Mouse (Mus musculus): ENCODE measurements at regions not wholly inside any gene's neighbourhood (a gene's known extent, or its start where the extent isn't known, plus 50 kb on each side); places are given as distances from the start of the nearest gene placed in this dataset.

DNA sequence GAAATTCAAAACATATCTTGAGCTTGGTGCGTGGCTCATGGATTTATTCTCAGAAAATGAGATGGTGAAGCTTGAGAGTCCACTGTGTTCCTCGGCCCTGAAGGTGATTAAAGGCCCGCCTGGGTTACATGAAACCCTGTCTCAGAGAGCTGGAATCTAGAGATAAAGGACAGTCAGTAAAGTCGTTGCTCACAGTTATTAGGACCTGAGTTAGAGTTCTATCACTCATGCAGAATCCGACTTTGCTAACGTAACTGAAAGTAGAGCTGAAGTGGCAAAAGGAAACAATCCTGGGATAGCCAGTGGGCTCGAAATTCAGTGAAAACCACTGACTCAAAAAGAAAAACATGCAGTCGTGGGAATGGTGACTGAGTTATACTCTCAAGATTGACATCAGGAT, 198.9 kb upstream of the Sema3a start:
- DNase-seq, result no peak

DNA sequence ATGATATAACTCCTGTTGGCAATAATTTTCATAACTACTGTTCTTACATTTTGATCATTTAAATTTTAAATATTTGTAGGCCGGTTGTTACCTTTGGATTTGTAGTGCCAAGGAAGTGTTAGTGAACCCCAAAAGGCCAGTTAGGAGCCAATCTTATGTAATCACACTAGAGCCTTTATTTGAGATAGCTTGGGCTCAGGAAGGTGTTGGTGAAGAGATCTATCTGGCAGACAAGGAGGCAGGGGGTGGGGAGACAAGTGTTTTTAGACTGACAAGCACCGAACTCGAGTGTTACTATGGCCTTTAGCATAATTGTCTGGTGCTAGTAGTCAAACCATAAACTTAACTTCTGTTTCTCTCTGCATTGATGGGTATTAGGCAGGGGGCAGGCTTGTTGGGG, 198.0 kb upstream of the Sema3a start:
- no peak for DNase-seq

DNA sequence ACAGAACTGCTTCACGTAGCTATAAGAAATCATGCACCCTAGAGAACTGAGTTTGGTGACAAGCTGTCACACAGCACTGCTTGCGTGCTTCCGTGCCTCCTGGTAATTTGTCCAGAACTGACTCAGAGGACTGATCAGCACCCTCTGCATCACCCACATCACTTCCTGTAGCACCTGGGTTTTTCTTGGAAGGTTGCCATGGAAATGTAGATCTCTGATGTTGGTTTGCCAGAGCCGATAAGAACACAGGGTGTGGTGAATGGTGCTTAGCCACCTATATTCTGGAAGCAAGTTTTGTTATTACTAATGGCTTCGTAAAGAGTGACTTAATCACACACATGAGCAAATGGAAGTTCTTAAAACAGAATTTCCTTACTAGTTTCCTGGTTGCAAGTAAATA, 188.2 kb upstream of the Sema3a start:
- DNase-seq, result peak in 1 of 2 experiments; percentile 31

DNA sequence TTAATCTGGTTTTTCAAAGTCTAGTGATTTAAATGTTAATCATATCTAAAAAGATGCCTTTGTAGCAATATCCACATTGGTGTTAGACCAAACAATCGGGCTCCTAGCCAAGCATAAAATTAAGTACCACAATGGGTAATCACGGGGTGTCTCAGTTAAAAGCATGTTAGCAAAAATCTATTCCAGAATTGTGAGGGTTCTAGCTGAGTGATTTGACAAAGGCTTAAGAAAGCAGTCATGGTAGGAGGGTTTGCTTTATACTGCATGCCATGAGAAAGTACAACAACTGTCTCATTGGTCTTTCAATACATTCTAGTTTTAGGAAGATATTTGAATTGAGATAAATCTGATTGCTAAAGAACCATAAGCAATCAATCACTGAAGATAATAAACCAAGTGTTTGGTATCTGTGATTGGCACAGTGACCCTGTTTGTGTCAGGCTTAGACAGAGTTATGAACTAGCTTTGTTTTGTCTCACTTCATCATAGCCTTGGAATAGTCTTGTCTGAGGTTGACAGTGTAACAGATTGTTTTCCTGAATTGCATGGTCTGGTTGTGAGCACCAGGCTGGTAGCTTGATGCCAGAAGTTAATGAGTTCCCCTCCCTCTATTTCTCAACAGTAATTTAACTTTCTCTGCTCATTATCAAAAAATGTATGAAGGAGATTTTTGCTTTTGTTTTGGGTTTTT, 186.9 kb upstream of the Sema3a start:
- no peak for DNase-seq

DNA sequence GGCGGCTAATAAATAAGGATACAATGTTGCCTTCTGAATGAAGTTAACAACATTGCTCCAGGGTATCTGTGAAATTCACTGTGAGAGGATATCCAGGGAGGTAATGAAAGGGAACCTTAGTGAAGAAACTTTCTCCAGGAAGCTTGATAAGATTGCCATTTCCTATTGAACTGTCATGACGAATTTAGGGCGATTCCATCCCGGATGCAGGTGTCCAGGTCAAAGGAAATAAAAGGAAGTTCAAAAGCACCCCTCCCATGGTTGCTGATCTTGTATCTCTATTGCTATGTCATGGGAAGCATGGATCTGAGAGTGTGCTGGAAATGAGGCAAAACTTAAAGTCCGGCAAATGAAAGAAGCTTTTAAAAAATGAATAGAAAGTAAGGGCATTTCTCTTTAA, 180.7 kb upstream of the Sema3a start:
- DNase-seq, result peak; percentile 8 to 54

DNA sequence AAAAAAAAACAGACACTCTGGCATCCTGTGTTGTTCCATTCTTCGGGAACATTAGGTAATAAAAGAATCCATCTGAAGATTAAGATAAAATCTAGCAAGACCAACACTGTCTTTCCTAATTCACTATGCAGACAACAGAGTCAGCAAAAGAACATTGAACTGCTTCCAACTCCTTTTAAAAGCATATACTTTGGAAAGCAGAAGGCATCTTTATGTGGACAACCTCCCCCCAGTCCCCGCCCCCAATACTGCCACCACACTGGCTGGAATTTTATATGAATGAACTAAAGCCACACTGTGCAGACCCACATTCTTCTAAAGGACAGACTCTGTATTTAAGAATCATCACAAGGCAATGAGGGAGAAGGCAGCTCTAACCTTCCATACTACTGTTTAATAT, 176.7 kb upstream of the Sema3a start:
- no peak for DNase-seq

DNA sequence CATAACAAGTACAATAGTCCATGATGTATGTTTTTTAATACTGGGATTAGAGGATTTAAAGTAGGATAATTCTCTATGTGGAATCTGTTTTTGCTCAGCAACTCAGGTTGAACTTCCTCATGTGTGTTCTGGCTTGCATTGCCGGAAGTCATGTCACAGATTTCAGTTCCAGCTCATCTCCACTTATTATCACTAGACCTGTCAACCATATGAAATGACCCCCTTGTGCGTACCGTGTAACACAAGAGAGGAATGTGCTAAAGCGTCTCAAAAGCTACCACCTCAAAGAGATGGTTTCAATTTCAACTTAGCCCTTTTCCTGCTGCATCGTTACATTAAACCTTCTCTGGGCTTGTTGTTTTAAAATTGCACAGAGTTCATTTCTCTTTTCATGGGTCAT, 154.2 kb upstream of the Sema3a start:
- no peak for DNase-seq

DNA sequence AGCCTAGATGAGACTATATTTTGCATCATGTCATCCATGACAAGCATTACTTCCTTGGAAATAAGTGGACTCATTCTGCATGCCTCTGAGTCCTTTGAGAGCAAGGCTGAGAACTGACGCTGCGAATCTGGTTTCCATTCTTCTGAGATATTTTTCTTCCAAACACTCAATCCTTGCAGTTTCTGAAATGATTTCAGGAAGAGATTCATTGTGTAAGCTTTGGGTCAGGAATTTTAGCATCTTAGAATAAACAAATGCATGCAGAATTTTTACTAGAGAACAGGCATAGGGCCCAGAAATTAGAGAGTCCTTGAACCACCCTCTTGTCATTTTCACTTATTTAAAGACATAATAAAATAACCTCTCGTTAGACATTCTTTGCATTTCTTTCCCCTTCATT, 151.5 kb upstream of the Sema3a start:
- no peak for DNase-seq

DNA sequence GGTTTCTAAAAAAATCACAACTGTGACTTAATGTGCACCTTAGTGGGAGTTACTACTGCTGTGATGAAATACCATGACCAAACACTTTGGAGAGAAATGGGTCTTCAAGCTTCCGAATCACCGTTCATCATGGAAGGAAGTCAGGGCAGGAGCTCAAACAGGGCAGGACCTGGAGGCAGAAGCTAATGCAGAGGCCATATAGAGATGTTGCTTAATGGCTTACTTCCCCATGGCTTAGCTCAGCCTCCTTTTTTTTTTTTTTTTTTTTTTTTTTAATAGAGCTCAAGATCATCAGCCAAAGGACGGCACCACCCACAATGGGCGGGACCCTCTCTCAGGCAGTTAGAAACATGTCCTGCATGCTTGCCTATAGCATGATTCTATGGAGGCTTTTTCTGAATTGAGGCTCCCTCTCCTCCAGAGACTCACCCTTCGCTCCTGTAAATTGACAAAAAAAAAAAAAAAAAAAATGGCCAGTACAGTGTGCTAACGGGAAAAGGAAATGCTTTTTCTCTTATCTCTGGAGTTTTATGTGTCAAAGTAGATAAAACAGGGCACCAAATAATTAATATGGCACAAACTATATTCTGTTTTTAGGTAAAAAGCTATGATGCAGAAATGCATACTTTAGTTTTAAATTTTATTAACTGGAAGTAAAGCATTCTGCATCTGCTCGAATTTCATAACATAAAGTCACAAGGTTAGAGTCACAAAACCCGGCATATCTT, 149.0 kb upstream of the Sema3a start:
- DNase-seq, result no peak

DNA sequence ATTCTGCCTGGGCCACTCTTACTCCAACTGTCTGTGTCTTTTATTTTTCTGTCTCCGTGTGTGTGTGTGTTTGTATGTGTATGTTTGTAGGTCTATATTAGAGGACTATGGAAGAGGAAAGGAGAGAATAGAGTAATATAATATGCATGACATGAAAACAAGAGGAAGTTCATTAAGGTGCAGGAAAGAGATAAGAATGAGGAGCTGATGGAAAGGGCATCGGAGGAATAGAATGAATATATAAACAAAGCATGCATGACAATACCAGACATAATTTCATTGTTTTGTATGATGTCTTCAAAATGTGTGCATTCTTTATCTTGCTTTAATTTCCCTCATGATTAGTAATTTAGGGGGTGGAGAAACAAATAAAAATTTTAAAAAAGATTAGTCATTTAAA, 147.3 kb upstream of the Sema3a start:
- no peak for DNase-seq

DNA sequence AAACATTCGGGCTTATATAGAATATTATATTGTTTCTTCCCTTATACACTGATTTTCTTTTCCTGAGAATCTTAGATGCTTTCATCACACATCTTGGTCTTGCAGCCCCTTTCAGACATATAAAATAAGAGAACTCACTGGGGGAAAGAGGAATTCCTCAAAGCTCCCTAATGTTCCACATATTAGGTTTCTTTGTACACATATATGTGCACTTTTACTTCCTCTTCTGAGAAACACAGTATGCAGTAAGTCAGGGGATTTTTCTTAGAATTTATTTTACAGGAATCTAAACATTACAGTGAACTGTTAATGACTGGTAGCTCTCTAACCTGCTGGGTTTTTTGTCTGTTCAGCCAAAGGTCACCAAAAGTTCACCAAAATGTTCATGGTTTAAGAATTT, 131.4 kb upstream of the Sema3a start:
- no peak for DNase-seq

DNA sequence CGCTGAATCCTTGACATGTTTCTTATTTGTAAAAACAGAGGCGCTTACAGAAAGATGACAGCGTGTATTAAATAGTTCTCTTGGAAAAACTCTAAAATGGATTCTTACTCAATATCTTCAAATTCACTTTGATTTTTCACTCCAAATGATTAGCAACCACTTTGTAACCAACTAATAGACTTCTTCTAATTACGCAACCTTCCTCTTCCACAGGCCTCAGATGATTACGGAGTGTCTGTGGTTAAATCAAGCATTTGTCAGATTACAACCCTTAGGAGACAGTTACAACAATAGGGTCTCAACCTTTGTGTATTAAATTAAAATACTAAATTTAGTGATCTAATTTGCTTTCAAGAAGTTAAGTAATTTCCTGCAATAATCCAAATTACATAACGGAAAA, 127.8 kb upstream of the Sema3a start:
- DNase-seq, result no peak

DNA sequence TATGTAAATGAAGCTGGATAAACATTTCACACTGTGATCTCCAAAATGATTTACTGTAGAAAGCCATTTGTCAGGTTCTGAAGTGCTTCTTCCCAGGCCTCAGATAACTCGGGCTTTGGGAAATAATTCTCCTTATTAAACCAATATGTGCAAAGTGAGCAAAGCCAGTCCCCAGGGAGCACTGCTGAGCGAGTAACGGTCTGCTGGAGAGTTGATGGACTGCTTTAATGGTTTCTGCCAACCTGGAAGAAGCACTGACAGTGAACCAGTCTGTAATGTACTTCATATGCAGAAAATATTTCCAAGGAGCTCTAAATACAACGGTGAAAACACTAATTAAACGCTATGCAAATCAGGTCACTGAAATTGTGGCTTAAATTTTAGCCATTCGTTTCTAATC, 118.1 kb upstream of the Sema3a start:
- DNase-seq, result no peak

DNA sequence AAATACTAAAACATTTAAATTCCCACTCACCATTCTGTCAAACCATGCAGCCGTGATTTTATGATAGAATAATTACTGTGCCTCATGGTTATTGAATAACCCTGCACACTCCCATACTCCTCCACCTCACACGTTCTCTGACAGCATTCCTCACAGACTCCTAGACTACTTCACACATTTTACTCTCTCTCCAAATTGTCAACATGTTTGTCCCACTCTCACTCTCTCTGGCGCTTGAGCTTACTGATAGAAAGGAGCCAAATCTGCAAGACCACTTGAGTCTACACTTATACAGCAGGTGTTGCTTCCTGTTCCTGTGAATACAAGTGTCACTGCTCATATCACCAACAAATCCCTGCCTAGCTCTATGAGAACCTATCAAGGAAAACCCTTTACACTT, 102.9 kb upstream of the Sema3a start:
- DNase-seq, result no peak

DNA sequence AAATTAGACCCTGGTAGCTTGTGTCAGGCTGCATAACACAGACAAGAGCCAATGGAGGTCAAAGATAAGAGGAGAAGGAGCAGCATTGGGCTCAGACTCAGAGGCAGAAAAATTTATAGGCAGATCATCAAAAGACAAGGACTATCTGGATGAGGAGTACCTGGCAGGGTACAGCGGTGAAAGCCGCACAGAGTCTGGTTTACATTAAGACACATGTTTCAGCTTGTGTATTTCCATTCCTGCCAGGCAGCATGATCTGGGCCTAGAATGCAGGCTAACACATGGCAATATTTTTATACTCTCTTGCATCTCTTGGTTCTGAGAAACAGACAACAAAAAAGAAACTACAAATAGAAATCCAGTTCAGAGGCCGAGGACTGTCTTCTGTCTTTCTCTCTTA, 91.9 kb upstream of the Sema3a start:
- DNase-seq, result no peak

DNA sequence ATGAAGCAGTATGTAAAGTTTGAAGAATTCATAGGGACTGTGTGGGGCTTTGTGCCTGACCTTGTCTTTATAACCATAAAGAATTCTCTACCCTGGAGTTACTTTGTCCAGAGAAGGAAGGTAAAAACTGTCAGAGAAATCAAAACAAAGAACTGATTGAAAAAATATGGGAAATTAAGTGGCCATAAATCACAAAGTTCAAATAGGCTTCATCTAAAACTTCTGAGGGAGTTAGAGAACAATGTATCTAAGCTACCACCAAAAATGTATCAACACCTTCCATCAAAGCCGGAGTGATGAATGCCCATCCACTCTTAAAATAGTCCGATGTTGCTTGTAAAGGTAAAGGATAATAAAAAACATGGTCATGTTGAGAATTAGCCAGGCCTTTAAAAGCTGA, 89.1 kb upstream of the Sema3a start:
- no peak for DNase-seq

DNA sequence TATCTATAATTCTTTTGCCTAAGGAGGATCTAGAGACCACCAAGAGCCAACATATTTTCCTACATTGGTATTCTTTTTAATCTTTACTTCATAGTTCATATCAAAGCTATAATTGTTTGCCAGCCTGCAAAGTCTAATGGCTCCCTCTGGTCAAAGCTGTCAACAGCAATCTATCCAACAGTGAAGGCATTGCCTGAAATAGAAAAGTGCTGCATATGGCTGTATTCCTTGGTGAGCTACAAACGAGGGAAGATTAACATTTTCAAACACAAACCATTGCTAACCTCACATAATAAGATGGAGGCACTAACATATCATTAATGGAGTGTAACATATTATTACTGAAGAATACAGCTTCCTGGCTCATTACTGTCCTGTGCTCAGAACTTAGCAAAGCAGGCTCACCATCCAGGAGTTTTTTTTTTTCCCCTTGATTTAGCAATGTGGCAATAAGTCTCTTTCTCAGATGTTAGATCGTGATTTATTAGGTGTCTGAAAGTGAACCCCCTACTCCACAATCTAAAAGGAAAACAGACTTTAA, 66.3 kb upstream of the Sema3a start:
- no peak for DNase-seq

DNA sequence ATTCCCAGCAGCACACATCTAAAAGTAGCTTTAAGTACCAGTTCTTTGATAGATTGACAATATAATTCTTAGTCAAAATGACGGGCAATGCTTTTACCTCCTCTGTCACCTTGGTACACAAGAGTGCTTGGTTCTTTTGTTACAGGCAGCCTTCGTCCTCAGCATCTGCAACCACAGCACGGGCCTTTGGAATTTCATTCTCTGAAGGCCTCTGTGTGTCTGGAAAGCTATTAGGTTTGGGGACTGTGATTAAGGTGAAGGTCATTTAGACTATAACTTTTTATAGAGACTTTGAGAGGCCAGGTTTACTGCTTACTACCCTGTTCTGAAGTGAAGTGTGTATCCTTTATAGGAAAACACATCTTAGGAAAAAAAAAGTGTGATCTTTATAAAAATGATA, 58.3 kb upstream of the Sema3a start:
- no peak for DNase-seq
